ENCODE assay signal across 24 mouse cellular contexts in genomic region chr11:26236540-26236939, GRCm38 (mm10). TPM values are rescaled to one million over a fixed set of nuclear protein-coding genes. Genes with fewer than 3 reads are reported as not detected.
"Had no signal": no experiment of that assay in that cellular context is flagged by ENCODE, and none has a peak within 500 bp of the region (broad histone marks: within the 10 kb centered on the region; RNA-seq: fewer than 3 reads in every experiment).

No protein-coding gene starts in this region.

- H3K36me3 ChIP-seq: heart, embryonic 13.5 days; heart, embryonic 15.5 days; hindbrain, embryonic 10.5 days; hindbrain, embryonic 12.5 days; intestine, embryonic 15.5 days; limb, embryonic 13.5 days; limb, embryonic 15.5 days; liver, embryonic 12.5 days had no signal

- H3K27me3 ChIP-seq: heart, embryonic 13.5 days; heart, embryonic 15.5 days; hindbrain, embryonic 12.5 days; intestine, embryonic 15.5 days; limb, embryonic 13.5 days; limb, embryonic 15.5 days; liver, embryonic 12.5 days had no signal

- DNase-seq: gastrocnemius, adult 2 months; gastrocnemius, postnatal 10 days; gastrocnemius, postnatal 25 days; heart, adult 11 months; heart, adult 2 months; heart, postnatal 14 days; heart, postnatal 4 days; kidney, adult 18-20 months; kidney, adult 8-10 months; kidney, postnatal 10 days; kidney, postnatal 25 days; kidney, postnatal 4 days; left cerebral cortex, postnatal 4 days had no signal

- ATAC-seq: hindbrain, embryonic 16.5 days; inflammation-experienced regulatory T-cells, adult 6 months; intestine, embryonic 15.5 days; intestine, postnatal 0 days; liver, embryonic 12.5 days had no signal

RNA-seq across cellular contexts. Expression of gene 5730522E02Rik, which starts 26.0 kb away (rescaled TPM):
- total RNA-seq: gastrocnemius, adult 2 months; gastrocnemius, postnatal 10 days; gastrocnemius, postnatal 25 days; heart, adult 2 months had no signal
